Mouse (Mus musculus): Measurements from ENCODE around the gene Tubb2b.

Tubb2b gene

GRCm38 (mm10) chr13:34106256-34106655, 24.0 kb downstream of the Tubb2b start:
- DNase-seq, result peak; percentile 61

- DNase-seq, result no peak
Measured at GRCm38 (mm10) chr13:34105364-34105763, 24.9 kb downstream of the Tubb2b start.

- peak; percentile 94 for DNase-seq
Measured at GRCm38 (mm10) chr13:34101908-34102307, 28.4 kb downstream of the Tubb2b start.

- DNase-seq, result no peak
Measured at GRCm38 (mm10) chr13:34101247-34101646, 29.0 kb downstream of the Tubb2b start.

GRCm38 (mm10) chr13:34100733-34101132, 29.5 kb downstream of the Tubb2b start:
- DNase-seq, result no peak

GRCm38 (mm10) chr13:34097086-34097485, 33.2 kb downstream of the Tubb2b start:
- DNase-seq, result no peak

- peak; percentile 97 for DNase-seq
Measured at GRCm38 (mm10) chr13:34096455-34096854, 33.8 kb downstream of the Tubb2b start.

GRCm38 (mm10) chr13:34095542-34096435, 34.5 kb downstream of the Tubb2b start:
- DNase-seq, result peak; percentile 98

GRCm38 (mm10) chr13:34089358-34089757, 40.9 kb downstream of the Tubb2b start:
- no peak for DNase-seq

- peak; percentile 92 for DNase-seq
Measured at GRCm38 (mm10) chr13:34088871-34089288, 41.4 kb downstream of the Tubb2b start.

- peak; percentile 90 for DNase-seq
Measured at GRCm38 (mm10) chr13:34088201-34088649, 42.0 kb downstream of the Tubb2b start.

- peak; percentile 89 for DNase-seq
Measured at GRCm38 (mm10) chr13:34087052-34087812, 43.0 kb downstream of the Tubb2b start.

GRCm38 (mm10) chr13:34084026-34084750, 46.1 kb downstream of the Tubb2b start:
- DNase-seq, result peak; percentile 98

GRCm38 (mm10) chr13:34081926-34082325, 48.3 kb downstream of the Tubb2b start:
- peak; percentile 76 for DNase-seq

GRCm38 (mm10) chr13:34079801-34080200, 50.5 kb downstream of the Tubb2b start:
- peak; percentile 79 for DNase-seq

- DNase-seq, result peak; percentile 91
Measured at GRCm38 (mm10) chr13:34078500-34079280, 51.6 kb downstream of the Tubb2b start.

- peak; percentile 100 for DNase-seq
Measured at GRCm38 (mm10) chr13:34077492-34078271, 52.6 kb downstream of the Tubb2b start, which contains the start of gene Tubb2a. Tubb2a (minus strand) TSS chr13:34078007.

All from heart, adult 11 months (tissue).